Mouse (Mus musculus) cerebellum, adult 8-10 months (tissue): ENCODE measurements around the gene Atm.

Source experiments
- DNase-seq: peaks from one replicate; pipeline ENCODE4 v3.0.0; 2022

Atm gene

GRCm38 (mm10) chr9:53408548-53408947 lies 128.0 kb downstream of the Atm start:
- DNase-seq: no peak

DNA sequence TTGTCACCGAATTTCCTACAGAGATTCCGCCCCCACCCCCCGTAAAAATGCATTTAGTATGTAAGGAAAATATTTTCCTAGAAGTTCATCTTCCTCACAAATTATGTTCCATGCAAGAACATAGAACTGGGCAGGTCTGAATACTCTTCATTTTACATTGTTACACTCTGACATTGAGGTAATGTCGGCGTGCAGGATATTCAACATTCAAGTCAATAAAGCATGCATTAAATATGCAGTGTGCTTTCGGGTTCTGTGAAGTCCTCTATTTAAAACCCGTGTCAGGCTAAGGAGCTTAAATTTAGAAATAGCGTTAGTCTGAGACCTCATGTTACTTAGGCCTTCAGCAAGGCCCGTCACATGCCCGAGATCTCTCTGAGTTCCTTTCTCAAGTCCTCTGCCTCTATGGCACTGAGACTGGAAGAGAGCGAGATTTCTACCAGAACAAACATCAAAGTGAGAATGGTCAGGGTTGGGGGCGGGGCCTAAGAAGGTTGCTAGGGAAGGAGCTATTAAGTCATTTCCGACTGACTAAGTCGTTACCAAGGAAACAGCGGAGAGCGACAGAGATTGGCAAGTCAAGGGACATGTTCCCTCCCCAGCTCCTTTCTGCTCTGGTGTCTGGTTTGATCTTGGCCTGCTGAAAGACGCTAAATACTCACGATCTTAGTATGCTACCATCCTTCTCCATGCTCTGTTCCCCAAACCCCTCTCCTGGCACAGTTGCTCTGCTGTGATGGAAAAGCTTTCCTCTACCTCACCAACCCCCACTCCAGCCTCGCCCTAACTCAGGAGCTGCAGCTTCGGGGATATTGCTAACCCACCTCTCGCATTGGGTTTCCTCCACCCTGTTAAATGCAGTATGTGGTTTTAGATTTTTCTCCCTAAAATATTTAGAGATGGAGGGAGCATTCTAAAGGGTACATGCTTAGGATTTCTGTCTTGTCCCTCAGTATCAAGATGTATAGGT lies 131.5 kb downstream of the Atm start:
- peak; percentile 54 for DNase-seq

DNA sequence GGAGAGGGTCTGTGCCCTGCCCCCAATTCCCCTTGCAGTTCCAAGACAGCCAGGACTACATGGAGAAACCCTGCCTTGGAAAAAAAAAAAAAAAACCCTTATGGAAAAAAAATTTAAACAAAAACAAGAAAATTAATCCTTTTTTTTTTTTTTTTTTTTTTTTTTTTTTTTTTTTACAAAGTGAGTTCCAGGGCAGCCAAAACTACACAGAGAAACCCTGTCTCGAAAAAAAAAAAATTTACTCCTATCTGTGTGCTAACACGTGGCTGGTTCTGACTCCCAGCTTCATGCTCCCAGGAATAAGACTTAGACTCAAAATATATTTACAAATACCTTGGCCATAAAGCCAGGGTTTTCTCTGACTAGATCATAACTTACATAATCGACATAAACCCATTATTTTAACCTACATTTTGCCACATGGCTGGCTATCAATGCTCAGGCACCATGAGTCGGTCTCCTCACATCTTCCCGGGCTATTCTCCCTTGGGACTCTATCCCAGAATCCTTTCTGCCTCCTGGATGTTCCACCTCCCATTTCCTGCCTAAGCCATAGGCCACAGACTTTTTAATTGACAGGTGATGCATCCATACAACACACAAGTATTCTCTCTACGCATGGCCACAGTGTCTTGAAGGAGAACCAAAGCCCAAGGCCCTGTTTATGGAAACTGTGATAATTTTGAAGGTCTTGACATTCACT lies 132.3 kb downstream of the Atm start:
- DNase-seq: no peak

DNA sequence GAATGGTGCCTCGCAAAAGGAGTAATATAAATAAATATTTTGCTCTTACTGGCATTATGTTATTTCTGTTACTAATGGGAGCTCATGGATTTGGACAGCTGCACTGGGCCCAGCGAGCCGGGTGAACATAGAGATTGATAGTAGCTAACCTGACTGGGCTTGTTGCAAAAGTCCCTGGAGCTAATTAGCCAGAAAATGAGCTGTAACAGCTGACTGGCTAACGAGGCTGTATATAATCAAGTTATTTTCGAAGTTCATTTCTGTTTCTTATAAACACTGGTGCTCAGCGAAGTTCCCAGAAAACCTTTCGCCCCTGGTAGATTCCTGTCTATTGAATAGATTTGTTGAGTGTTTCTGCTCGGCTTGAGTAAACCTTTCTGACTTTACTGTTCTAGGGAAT lies 133.5 kb downstream of the Atm start:
- DNase-seq: no peak

DNA sequence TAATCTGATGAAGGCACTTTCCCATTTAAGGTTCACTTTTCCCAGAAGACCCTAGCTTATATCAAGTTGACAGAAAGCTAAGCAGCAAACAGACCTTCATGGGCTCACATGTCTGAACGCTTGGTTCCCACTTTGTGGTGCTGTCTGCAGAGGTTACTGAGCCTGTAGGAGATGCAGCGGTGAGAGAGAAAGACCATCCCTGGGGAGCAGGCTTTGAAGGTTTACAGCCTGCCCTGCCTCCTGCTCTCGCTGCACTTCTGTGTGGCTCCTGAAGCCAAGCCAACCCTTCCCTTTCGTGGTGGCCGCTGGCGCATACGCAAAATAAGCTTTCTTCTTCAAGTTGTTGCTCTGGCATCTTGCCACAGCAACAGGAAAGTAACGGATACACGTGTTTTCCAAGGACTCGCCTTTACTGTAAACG lies 134.2 kb downstream of the Atm start, which contains the start of gene 4930550C14Rik:
4930550C14Rik (plus strand) TSS at position 35 of the 421 bp plus-strand sequence.
- no peak for DNase-seq

DNA sequence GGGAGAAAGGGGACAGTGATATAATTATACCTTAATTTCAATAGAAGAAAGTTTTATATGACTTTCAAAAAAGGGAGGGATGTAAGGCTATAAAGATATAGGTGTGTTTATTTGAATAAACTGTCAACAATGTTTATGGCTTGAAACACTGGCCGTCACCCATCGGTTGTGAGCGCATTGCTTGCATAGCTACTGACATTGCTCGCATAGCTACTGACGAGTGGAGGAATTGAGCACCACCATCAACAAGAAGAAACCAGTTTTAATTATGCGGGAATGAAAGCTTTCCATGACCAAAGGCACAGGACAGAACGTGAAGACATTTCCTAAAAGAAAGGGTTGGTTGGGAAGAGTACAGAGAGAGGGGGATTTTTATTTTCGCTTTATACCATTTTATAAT lies 135.4 kb downstream of the Atm start:
- no peak for DNase-seq

- DNase-seq: no peak
These were observed 135.8 kb downstream of the Atm start for GRCm38 (mm10) chr9:53400696-53401095.

GRCm38 (mm10) chr9:53399537-53399936 lies 137.0 kb downstream of the Atm start:
- no peak for DNase-seq

- peak; percentile 75 for DNase-seq
These were observed 138.2 kb downstream of the Atm start for GRCm38 (mm10) chr9:53398388-53398700.

DNA sequence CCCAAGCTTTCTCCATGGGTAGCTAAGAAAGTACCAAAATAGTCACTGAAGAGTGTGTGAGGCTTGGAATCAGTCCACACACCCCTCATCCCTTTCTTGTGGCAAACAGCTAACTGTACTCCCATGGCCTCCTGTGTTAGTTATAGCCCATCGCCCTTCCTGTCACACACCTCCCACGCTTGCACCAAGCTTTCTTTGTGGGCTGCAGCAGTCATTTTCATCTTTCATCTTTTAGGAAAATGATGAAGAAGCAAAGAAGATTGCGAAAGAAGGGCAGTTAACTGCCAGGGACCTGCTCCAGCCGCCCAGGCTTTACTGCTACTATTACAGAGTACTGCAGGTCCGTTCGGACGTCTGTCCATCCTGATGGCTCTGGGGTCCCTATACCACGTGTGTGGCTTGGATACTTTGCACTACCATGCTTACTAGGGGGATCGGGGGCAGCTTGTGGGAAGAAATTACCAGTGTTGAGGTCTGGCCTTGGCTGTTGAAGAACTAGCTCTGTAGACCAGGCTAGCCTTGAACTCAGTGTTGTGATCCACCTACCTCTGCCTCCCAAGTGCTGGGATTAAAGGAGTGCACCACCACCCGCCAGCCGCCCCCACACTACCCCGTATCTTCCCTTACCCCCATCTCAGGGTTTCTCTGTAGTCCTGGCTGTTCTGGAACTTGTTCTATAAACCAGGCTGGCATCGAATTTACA lies 138.7 kb downstream of the Atm start:
- no peak for DNase-seq

GRCm38 (mm10) chr9:53390136-53390535 lies 146.4 kb downstream of the Atm start:
- DNase-seq: no peak
